Mouse (Mus musculus) spleen, adult 12 weeks (tissue): ENCODE data around the gene Gcnt7.

Experiments used
- DNase-seq: peaks from one replicate; pipeline ENCODE4 v3.0.0; 2022; ENCODE audit warnings: low spot score

The Gcnt7 gene

GRCm38 (mm10) chr2:172458496-172458895 is at the start of gene Gcnt7:
Gcnt7 (minus strand) TSS chr2:172458596.
- no peak for DNase-seq

GRCm38 (mm10) chr2:172506121-172506520 is 47.7 kb upstream of the Gcnt7 start:
- DNase-seq, result no peak

- DNase-seq, result no peak
These were observed 43.8 kb upstream of the Gcnt7 start for GRCm38 (mm10) chr2:172502168-172502567.

GRCm38 (mm10) chr2:172501341-172501740 is 42.9 kb upstream of the Gcnt7 start:
- no peak for DNase-seq

- DNase-seq, result no peak
These were observed 42.4 kb upstream of the Gcnt7 start for GRCm38 (mm10) chr2:172500752-172501316.

GRCm38 (mm10) chr2:172498823-172499222 is 40.4 kb upstream of the Gcnt7 start:
- no peak for DNase-seq

- DNase-seq, result no peak
These were observed 38.4 kb upstream of the Gcnt7 start for GRCm38 (mm10) chr2:172496736-172497345.

- DNase-seq, result no peak
These were observed 26.4 kb upstream of the Gcnt7 start for GRCm38 (mm10) chr2:172484696-172485370.

- no peak for DNase-seq
These were observed 25.5 kb upstream of the Gcnt7 start for GRCm38 (mm10) chr2:172483766-172484413.

GRCm38 (mm10) chr2:172481654-172482385 is 23.4 kb upstream of the Gcnt7 start:
- DNase-seq, result no peak

- DNase-seq, result no peak
These were observed 21.9 kb upstream of the Gcnt7 start for GRCm38 (mm10) chr2:172480296-172480695.

- no peak for DNase-seq
These were observed 19.5 kb upstream of the Gcnt7 start for GRCm38 (mm10) chr2:172477860-172478259.

GRCm38 (mm10) chr2:172477350-172477749 is 19.0 kb upstream of the Gcnt7 start:
- no peak for DNase-seq

GRCm38 (mm10) chr2:172476707-172477260 is 18.4 kb upstream of the Gcnt7 start:
- DNase-seq, result no peak

- DNase-seq, result peak; percentile 13
These were observed 16.6 kb upstream of the Gcnt7 start for GRCm38 (mm10) chr2:172474970-172475369.

GRCm38 (mm10) chr2:172473591-172473990 is 15.2 kb upstream of the Gcnt7 start:
- DNase-seq, result no peak

- no peak for DNase-seq
These were observed 13.9 kb upstream of the Gcnt7 start, which contains the start of gene Fam209 for GRCm38 (mm10) chr2:172472318-172472717. Fam209 (plus strand) TSS chr2:172472520.

- DNase-seq, result no peak
These were observed 10.0 kb upstream of the Gcnt7 start for GRCm38 (mm10) chr2:172468346-172468819.

- no peak for DNase-seq
These were observed 8.8 kb upstream of the Gcnt7 start for GRCm38 (mm10) chr2:172467206-172467605.

GRCm38 (mm10) chr2:172466427-172467132 is 8.2 kb upstream of the Gcnt7 start:
- no peak for DNase-seq

GRCm38 (mm10) chr2:172462813-172463212 is 4.4 kb upstream of the Gcnt7 start:
- no peak for DNase-seq
